Mouse (Mus musculus): ENCODE results near the gene Pak2. TPM values are rescaled to one million over a fixed set of nuclear protein-coding genes. Genes with fewer than 3 reads are reported as not detected.

The Pak2 gene
- 42.5 and 45.4 TPM in 2 replicates for polyA plus RNA-seq (2015; fragmentation: Nextera tagmentation; extraction: Ambion mirVana)

- no peaks in the 10 kb centered on the region for H3K27me3 ChIP-seq
- H3K36me3 ChIP-seq (ENCODE audit: poor library complexity, severe bottlenecking) = peaks cover 11% of the 10 kb centered on the region
- peak within 1 kb of the TSS; percentile 94 for H3K27ac ChIP-seq
- peak within 1 kb of the TSS; percentile 99 for H3K4me3 ChIP-seq
- peak within 1 kb of the TSS; percentile 79 for H3K4me2 ChIP-seq
- ATAC-seq = peak; percentile 98
- 2% methylated on average over 50 of the region's 60 CpGs for WGBS
- no peaks in the 10 kb centered on the region for H3K9me3 ChIP-seq (replicated peaks)
- H3K4me1 ChIP-seq = peaks cover 24% of the 10 kb centered on the region
- peak within 1 kb of the TSS; percentile 96 for H3K9ac ChIP-seq
Observed at GRCm38 (mm10) chr16:32078991-32079511, at the start of gene Pak2. Gene Pak2, minus strand, starts transcription at chr16:32079342.

- H3K9ac ChIP-seq = no peak overlapping the region
- H3K4me3 ChIP-seq = no peak overlapping the region
- H3K9me3 ChIP-seq (replicated peaks) = no peaks in the 10 kb centered on the region
- no peaks in the 10 kb centered on the region for H3K36me3 ChIP-seq (ENCODE audit: poor library complexity, severe bottlenecking)
- WGBS = 89% methylated on average over 4 of the region's 4 CpGs
- no peak for ATAC-seq
- H3K4me2 ChIP-seq = no peak overlapping the region
- H3K27me3 ChIP-seq = no peaks in the 10 kb centered on the region
- no peak overlapping the region for H3K27ac ChIP-seq
- H3K4me1 ChIP-seq = no peaks in the 10 kb centered on the region
Observed at GRCm38 (mm10) chr16:32127046-32127445, 47.9 kb upstream of the Pak2 start.

GRCm38 (mm10) chr16:32125364-32125763, 46.2 kb upstream of the Pak2 start:
- WGBS = 90% methylated on average over 3 of the region's 3 CpGs
- H3K27me3 ChIP-seq = no peaks in the 10 kb centered on the region
- H3K4me1 ChIP-seq = no peaks in the 10 kb centered on the region
- H3K27ac ChIP-seq = no peak overlapping the region
- no peak overlapping the region for H3K4me2 ChIP-seq
- H3K9me3 ChIP-seq (replicated peaks) = no peaks in the 10 kb centered on the region
- no peak for ATAC-seq
- no peak overlapping the region for H3K4me3 ChIP-seq
- H3K36me3 ChIP-seq (ENCODE audit: poor library complexity, severe bottlenecking) = no peaks in the 10 kb centered on the region
- H3K9ac ChIP-seq = no peak overlapping the region

DNA sequence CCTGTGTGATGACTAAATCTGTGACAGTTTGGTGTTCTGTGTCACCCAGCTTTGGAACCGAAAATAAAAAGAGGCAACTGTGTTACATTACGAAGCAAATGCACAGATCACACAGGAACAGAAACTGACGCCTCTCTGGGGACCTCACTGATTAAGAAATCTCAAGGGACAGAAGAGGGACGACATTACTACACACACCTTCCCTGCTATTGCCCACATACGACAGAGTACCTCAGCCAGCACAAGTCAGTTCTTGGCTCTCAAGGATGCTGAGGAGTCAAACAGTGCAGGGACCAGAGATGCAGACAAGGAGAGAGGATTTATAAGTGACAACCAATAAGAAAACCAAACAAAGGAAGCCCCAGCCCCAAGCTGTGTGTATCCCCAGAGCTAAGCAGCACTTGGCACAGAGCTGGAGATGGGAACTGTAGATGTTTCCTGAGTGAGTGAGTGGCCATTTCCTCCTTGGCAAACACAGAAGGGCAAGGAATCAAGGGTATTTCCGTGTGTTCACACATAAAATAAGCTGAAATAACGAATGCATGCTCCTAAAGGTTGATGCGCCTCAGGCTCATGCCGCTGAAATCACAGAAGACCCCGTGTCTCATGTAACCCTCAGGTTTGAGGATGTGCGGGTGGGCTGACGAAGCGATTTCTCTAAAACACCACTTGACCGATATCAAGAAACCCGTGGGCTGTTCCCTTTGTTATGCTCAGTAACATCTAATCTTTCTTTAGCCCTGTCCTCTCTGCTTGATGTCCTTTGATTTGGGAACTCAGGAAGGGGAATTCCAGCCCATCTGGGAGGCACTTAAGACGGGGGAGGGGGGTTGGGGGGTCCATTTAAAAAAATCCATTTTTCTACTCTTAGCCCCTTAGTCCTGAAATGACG, 45.5 kb upstream of the Pak2 start:
- H3K27me3 ChIP-seq = no peaks in the 10 kb centered on the region
- H3K36me3 ChIP-seq (ENCODE audit: poor library complexity, severe bottlenecking) = no peaks in the 10 kb centered on the region
- no peaks in the 10 kb centered on the region for H3K4me1 ChIP-seq
- WGBS = 71% methylated on average over 17 of the region's 17 CpGs
- H3K9me3 ChIP-seq (replicated peaks) = no peaks in the 10 kb centered on the region
- H3K4me3 ChIP-seq = no peak overlapping the region
- no peak overlapping the region for H3K27ac ChIP-seq
- no peak overlapping the region for H3K9ac ChIP-seq
- ATAC-seq = no peak
- no peak overlapping the region for H3K4me2 ChIP-seq

GRCm38 (mm10) chr16:32124020-32124419, 44.9 kb upstream of the Pak2 start:
- Histone ChIP-seq H3K9ac (no peak overlapping the region), H3K4me1 (no peaks in the 10 kb centered on the region), H3K27ac (no peak overlapping the region), H3K4me2 (no peak overlapping the region), H3K36me3 (ENCODE audit: poor library complexity, severe bottlenecking) (no peaks in the 10 kb centered on the region), H3K9me3 (replicated peaks) (no peaks in the 10 kb centered on the region), H3K27me3 (no peaks in the 10 kb centered on the region), H3K4me3 (no peak overlapping the region)
- WGBS = 90% methylated on average over 7 of the region's 7 CpGs
- ATAC-seq = no peak

DNA sequence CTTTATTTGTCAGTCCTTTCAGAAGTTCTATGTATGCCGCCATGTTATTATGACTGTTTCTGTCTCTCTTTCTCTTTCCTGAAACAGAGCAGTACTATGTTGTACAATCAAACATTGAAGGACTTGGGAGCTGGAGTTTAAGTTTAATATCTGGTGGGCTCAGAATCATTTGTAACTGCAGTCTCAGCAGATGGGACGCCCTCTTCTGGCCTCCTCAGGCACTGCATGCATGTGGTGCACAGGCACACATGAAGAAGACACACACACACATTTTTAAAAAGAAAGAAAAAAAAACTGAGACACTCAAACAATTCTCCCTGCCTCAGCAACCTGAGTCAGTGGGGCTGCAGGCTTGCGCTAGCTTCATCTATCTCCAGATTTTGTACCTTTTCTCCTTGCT, 41.3 kb upstream of the Pak2 start:
- Histone ChIP-seq H3K9me3 (replicated peaks) (no peaks in the 10 kb centered on the region), H3K27ac (no peak overlapping the region), H3K9ac (no peak overlapping the region), H3K4me1 (no peaks in the 10 kb centered on the region), H3K27me3 (no peaks in the 10 kb centered on the region), H3K36me3 (ENCODE audit: poor library complexity, severe bottlenecking) (no peaks in the 10 kb centered on the region), H3K4me3 (no peak overlapping the region), H3K4me2 (no peak overlapping the region)
- no peak for ATAC-seq
- WGBS = 74% methylated on average over 3 of the region's 3 CpGs

DNA sequence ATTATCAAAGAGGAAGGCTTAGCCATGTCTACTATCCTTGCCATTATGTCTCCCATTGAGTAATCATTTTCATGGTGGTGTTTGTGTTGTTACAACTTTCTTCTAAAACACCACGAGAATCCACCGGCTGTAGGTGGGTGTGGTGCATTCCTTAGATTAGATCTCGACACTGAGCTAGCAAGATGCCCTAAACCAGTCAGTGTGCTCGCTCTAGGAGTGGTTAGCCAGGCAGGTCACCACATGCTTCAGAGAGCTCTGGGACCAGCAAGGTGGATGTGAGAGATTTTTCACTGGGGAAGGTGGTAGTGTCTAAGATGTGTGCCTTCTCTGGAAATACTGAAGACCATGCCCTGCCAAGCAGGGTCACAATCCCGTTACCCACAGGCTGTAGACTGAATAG, 37.0 kb upstream of the Pak2 start:
- H3K4me1 ChIP-seq = peaks cover 6% of the 10 kb centered on the region; the same call in 1 of the 2 replicates
- H3K9ac ChIP-seq = no peak overlapping the region
- H3K27ac ChIP-seq = no peak overlapping the region
- 57% methylated on average over 5 of the region's 5 CpGs for WGBS
- H3K27me3 ChIP-seq = no peaks in the 10 kb centered on the region
- H3K9me3 ChIP-seq (replicated peaks) = no peaks in the 10 kb centered on the region
- H3K4me3 ChIP-seq = no peak overlapping the region
- H3K4me2 ChIP-seq = no peak overlapping the region
- no peak for ATAC-seq
- H3K36me3 ChIP-seq (ENCODE audit: poor library complexity, severe bottlenecking) = no peaks in the 10 kb centered on the region

DNA sequence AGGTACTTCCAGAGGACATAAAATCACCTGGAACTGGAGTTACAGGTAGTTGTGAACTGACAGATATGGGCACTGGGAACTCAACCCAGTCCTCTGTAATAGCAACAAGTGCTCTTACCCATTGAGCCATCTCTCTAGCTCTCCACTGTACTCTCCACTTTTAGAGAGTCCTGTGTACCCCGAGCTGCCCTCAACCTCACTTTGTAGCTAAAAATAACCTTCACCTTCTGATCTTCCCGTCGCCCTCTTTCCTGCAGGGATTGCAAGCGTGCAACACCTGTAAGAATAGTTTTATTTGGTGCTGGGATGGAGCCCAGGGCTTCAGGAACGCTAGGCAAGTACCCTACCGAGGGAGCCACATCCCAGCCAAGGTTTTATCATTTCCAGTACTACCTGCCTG, 36.6 kb upstream of the Pak2 start:
- Histone ChIP-seq H3K4me1 (peaks cover 6% of the 10 kb centered on the region; the same call in 1 of the 2 replicates), H3K4me2 (no peak overlapping the region), H3K27ac (no peak overlapping the region), H3K27me3 (no peaks in the 10 kb centered on the region), H3K36me3 (ENCODE audit: poor library complexity, severe bottlenecking) (peaks cover under 1% of the 10 kb centered on the region; the same call in 1 of the 2 replicates), H3K9ac (no peak overlapping the region), H3K4me3 (no peak overlapping the region), H3K9me3 (replicated peaks) (no peaks in the 10 kb centered on the region)
- ATAC-seq = no peak
- WGBS = 72% methylated on average over 6 of the region's 6 CpGs

DNA sequence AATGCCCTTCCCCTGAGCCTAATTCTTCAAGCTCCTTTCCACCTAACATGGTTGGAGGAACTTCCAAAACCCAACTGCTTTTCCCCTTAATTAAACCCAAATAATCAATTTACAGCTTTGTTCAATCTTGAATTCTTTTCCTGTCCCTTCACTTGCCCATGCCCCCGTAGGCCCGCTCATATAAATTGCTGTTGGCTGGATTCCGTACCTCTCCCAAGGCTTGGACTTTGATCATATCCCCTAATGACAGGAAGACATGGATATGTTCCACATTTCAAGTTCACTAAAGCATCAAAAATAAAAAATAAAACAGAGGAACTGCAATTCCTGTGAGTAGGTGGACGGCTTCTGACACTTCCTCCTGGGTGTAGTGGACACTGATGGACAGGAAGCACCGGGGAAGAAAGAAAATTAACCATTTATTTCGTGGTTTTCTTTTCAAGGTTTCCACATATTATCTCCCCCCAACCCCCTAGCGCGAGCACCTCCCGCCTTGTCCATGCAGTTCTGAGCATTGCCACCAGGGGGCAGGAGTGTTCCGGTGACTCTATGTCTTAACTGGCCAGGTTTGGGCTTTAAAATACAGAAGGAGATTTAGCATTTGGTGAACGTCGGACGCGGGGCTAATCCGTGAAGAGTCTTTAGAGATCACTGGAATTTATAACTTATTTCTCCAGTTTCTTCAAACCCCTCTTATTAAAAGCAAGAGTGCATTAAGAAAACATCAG, 36.0 kb upstream of the Pak2 start:
- 12% methylated on average over 15 of the region's 15 CpGs for WGBS

GRCm38 (mm10) chr16:32114406-32114805, 35.3 kb upstream of the Pak2 start:
- Histone ChIP-seq H3K27me3 (no peaks in the 10 kb centered on the region), H3K9me3 (replicated peaks) (no peaks in the 10 kb centered on the region), H3K9ac (no peak overlapping the region), H3K27ac (no peak overlapping the region), H3K36me3 (ENCODE audit: poor library complexity, severe bottlenecking) (peaks cover 10% of the 10 kb centered on the region), H3K4me1 (peaks cover 6% of the 10 kb centered on the region; the same call in 1 of the 2 replicates), H3K4me3 (no peak overlapping the region), H3K4me2 (no peak overlapping the region)
- ATAC-seq = no peak
- 84% methylated on average over 10 of the region's 10 CpGs for WGBS

More for the DNA sequence above, 36.0 kb upstream of the Pak2 start:
- ATAC-seq = 0 out of 2 replicates have a peak, but pooled peaks have one; percentile 10
- H3K4me3 ChIP-seq = no peak overlapping the region
- peaks cover 6% of the 10 kb centered on the region; the same call in 1 of the 2 replicates for H3K4me1 ChIP-seq
- no peak overlapping the region for H3K27ac ChIP-seq
- no peak overlapping the region for H3K4me2 ChIP-seq
- H3K9me3 ChIP-seq (replicated peaks) = no peaks in the 10 kb centered on the region
- H3K36me3 ChIP-seq (ENCODE audit: poor library complexity, severe bottlenecking) = peaks cover 7% of the 10 kb centered on the region
- H3K27me3 ChIP-seq = no peaks in the 10 kb centered on the region
- H3K9ac ChIP-seq = no peak overlapping the region

GRCm38 (mm10) chr16:32113541-32114218, 34.5 kb upstream of the Pak2 start:
- no peak overlapping the region for H3K9ac ChIP-seq
- peaks cover 6% of the 10 kb centered on the region; the same call in 1 of the 2 replicates for H3K4me1 ChIP-seq
- no peaks in the 10 kb centered on the region for H3K9me3 ChIP-seq (replicated peaks)
- no peak overlapping the region for H3K4me3 ChIP-seq
- WGBS = 73% methylated on average over 23 of the region's 23 CpGs
- H3K4me2 ChIP-seq = no peak overlapping the region
- H3K27ac ChIP-seq = no peak overlapping the region
- ATAC-seq = no peak
- peaks cover 12% of the 10 kb centered on the region for H3K36me3 ChIP-seq (ENCODE audit: poor library complexity, severe bottlenecking)
- no peaks in the 10 kb centered on the region for H3K27me3 ChIP-seq
